Mouse (Mus musculus): ENCODE measurements around the gene Irf8.

GRCm38 (mm10) chr8:120726051-120726450 is 10.1 kb upstream of the Irf8 start:
- TF ChIP-seq CTCF (IDR thresholded peaks at IDR 0.05; ENCODE audit: borderline replicate concordance, control insufficient read depth, extremely low read depth, insufficient read depth, low read length, poor library complexity) (no peak), POLR2A (IDR thresholded peaks at IDR 0.05; ENCODE audit: control insufficient read depth, extremely low read depth, insufficient read depth, low read length, poor library complexity) (no peak)
